Mouse (Mus musculus) kidney, embryonic 16.5 days (tissue): ENCODE results near the gene Endod1. TPM values are rescaled to one million over a fixed set of nuclear protein-coding genes. Genes with fewer than 3 reads are reported as not detected.
"Not testable (repeated sequence)": the region's sequence is repeated elsewhere in the genome, so short reads cannot be mapped to it uniquely, and the experiment has no call there.

Experiments used
- ATAC-seq: fragments of 200-750 bp; cut with Nextera tagmentation; 2 replicates; pipeline ENCODE4 v1.8.0; 2017; ENCODE audit warnings: moderate TSS enrichment; ENCODE audit not compliant: low FRiP score, low TSS enrichment
- H3K27ac ChIP-seq: fragments of 300-500 bp; sonication (generic); 2 replicates; pipeline ENCODE4 v1.5.1; 2014; ENCODE audit warnings: low read length
- H3K27me3 ChIP-seq: fragments of 300-500 bp; sonication (generic); 2 replicates; pipeline ENCODE4 v1.6.1; 2014; ENCODE audit warnings: low read length, control low read depth, mixed read lengths; ENCODE audit not compliant: insufficient read depth
- H3K36me3 ChIP-seq: fragments of 300-500 bp; sonication (generic); 2 replicates; pipeline ENCODE4 v1.6.1; 2014; ENCODE audit warnings: low read length, control low read depth, mixed read lengths; ENCODE audit not compliant: insufficient read depth
- H3K4me1 ChIP-seq: fragments of 300-500 bp; sonication (generic); 2 replicates; pipeline ENCODE4 v1.6.1; 2014; ENCODE audit warnings: low read length, control low read depth, mixed read lengths; ENCODE audit not compliant: insufficient read depth
- H3K4me2 ChIP-seq: fragments of 300-500 bp; sonication (generic); replicated peaks from 2 replicates; pipeline ENCODE4 v1.6.1; 2014; ENCODE audit warnings: low read depth, low read length
- H3K4me3 ChIP-seq: fragments of 300-500 bp; sonication (generic); 2 replicates; pipeline ENCODE4 v1.5.1; 2014; ENCODE audit warnings: mild to moderate bottlenecking, low read length
- H3K9ac ChIP-seq: fragments of 300-500 bp; sonication (generic); replicated peaks from 2 replicates; pipeline ENCODE4 v1.6.1; 2014; ENCODE audit warnings: low read length
- H3K9me3 ChIP-seq: fragments of 300-500 bp; sonication (generic); 2 replicates; pipeline ENCODE4 v1.6.1; 2016; ENCODE audit warnings: low read length, control low read depth
- WGBS: fragments of 180-500 bp; shearing (Covaris S2); extraction: QIAGEN DNeasy Blood & Tissue Kit; methylation state at CpG from one replicate; pipeline ENCODE4 v1.1.7; 2014; 5-methylcytosine and 5-hydroxymethylcytosine counted together
- polyA plus RNA-seq: library from polyadenylated mRNA; unstranded; fragments of >200 nt; fragmentation: Nextera tagmentation; extraction: Ambion mirVana; gene quantifications from 2 replicates; pipeline ENCODE4 v1.2.1, GENCODE M21; 2015

Endod1 gene
- polyA plus RNA-seq, 1 experiment from 2014 or later = 17.8 TPM

DNA sequence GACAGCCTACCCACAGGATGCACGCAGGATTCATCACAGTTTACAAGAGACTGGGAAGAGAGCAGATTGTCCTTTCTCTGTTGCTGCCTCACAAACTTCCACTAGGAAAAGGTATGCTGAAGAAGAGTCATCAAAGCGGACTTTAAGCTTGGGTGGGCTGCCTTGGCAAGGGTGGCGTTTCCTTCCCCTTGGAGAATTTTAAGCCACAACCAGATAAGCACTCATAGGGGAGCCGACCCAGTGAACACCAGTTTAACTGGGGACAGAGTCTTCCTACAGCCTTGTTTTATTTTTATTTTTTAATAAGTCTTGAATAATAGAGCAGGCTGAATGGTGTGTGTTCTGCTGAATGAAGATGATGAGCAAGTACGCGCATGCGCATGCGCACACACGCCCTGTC lies 16.6 kb downstream of the Endod1 start:
- Histone ChIP-seq H3K27ac (no peak overlapping the region), H3K4me1 (no peaks in the 10 kb centered on the region), H3K9ac (no peak overlapping the region), H3K27me3 (no peaks in the 10 kb centered on the region), H3K9me3 (no peaks in the 10 kb centered on the region), H3K36me3 (peaks cover 8% of the 10 kb centered on the region; the same call in 1 of the 2 replicates), H3K4me2 (no peak overlapping the region), H3K4me3 (no peak overlapping the region)
- ATAC-seq = no peak
- WGBS = 97% methylated on average over 9 of the region's 9 CpGs

DNA sequence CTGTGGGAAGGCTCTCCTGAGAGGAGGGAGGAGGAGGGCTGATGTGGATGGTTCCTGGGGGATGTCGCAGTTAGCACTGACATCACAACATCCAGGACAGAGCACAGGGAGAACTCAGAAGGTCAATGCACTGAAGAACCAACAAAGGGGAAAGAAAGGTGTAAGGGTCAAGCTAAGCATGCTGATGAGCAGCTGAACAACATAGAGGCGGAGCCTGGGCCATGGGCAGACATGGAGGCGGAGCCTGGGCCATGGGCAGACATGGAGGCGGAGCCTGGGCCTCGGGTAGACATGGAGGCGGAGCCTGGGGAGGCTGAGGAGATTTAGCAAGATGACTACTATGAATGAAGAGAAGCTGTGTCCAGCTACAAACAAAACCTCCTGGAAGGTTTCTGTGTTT lies 17.8 kb downstream of the Endod1 start:
- Histone ChIP-seq H3K36me3 (no peaks in the 10 kb centered on the region; the same call in 1 of the 2 replicates), H3K4me3 (no peak overlapping the region), H3K4me1 (no peaks in the 10 kb centered on the region), H3K27me3 (no peaks in the 10 kb centered on the region), H3K27ac (no peak overlapping the region), H3K9ac (no peak overlapping the region), H3K4me2 (no peak overlapping the region), H3K9me3 (no peaks in the 10 kb centered on the region)
- ATAC-seq = no peak
- 82% methylated on average over 6 of the region's 6 CpGs for WGBS

DNA sequence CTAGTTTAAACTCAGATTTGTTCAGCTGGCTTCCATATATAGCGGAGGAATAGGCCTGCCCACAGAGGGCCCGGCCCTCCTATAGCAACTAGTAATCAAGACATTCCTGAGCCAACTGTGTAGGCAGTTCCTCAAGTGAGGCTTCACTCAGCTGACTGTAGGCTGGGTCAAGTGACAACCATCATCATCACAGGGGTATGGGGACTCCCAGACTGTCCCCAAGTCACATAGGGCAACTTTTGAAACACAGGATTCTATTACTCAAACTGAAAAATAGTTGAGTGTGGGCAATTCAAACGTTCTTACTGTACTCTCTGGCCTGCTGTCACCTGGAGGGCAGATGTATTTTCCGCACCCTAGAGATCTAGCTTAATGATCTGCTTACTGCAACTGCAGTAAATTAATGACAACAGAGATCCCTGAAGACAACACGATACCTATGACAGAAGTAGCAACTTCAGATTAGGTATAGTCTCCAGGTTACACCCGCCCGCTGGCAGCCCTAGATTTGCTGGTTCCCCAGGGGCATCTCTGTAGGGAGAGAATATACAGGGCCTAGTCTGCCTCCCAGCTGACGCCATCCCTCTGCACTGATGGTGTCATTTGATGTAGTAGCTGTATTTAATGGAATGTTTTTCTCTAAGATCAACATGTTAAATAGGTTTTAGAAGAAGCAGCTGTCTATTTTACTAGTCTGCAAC lies 19.1 kb downstream of the Endod1 start:
- Histone ChIP-seq H3K27me3 (no peaks in the 10 kb centered on the region), H3K9ac (no peak overlapping the region), H3K36me3 (no peaks in the 10 kb centered on the region), H3K9me3 (no peaks in the 10 kb centered on the region), H3K4me3 (no peak overlapping the region), H3K4me2 (no peak overlapping the region), H3K4me1 (no peaks in the 10 kb centered on the region), H3K27ac (no peak overlapping the region)
- no peak for ATAC-seq
- WGBS = 80% methylated on average over 8 of the region's 8 CpGs

DNA sequence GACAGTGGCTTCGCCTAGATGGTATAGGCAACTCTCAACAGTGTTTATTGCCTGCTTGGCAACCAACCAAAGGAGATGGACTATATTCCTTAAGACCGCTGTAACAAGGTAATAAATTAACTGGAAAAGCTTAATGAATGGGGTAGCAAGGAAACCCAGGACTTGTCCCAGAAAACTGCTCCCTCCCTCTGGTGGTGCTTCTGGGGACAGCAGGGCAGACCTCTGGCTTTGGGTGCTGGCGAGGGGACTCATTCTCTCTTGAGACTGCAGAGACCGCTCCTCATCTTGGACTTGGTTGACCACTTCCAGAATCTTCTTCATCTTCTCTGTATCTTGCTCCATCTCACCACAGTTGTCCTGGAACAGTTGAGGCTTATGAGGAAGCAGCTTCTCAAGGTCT lies 24.3 kb downstream of the Endod1 start:
- Histone ChIP-seq H3K9ac (no peak overlapping the region), H3K27me3 (no peaks in the 10 kb centered on the region), H3K9me3 (no peaks in the 10 kb centered on the region), H3K4me2 (no peak overlapping the region), H3K27ac (no peak overlapping the region), H3K4me1 (no peaks in the 10 kb centered on the region), H3K36me3 (no peaks in the 10 kb centered on the region), H3K4me3 (no peak overlapping the region)
- WGBS = 75% methylated on average over 4 of the region's 4 CpGs
- ATAC-seq = peak; percentile 31; the same call in 1 of the 2 replicates

DNA sequence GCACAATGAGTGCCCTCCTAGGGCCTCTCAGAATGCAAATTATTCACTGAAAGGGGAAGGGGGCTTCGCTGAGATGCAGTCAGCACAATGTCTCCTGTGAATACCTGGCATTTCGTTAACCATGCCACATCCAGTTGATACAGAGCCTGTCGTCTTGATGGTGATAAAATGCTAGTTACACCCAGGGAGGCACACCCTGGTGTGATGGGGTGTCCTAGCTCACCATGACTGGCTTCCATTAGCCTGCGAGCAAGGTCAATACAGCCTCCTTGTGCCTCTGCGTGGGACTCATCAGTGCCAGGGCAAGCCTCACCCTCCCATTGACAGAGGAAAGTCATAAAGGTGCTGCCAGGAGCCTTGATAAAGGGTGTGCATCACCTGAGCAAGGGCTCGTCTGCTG lies 26.5 kb downstream of the Endod1 start:
- no peaks in the 10 kb centered on the region for H3K36me3 ChIP-seq

DNA sequence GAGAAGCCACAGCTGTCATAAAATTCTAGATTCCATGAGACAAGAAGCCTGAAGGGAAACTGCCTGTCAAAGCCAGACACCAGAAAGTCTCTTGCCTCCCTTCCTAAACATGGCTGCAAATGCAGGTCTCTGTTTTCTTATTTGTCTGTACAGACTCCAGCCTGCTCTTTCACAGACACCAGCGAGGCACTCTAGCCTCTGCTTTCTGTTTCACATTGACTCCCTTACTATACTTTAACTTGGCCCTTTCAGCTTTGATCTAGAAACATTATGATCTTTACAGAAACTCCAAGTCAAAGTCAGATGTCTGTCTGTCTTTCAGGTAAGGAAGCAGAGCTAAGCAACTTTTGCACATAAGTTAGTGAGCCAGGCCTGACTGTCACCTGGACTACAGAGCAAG lies 29.0 kb downstream of the Endod1 start:
- Histone ChIP-seq H3K9me3 (no peaks in the 10 kb centered on the region), H3K4me3 (no peak overlapping the region), H3K36me3 (no peaks in the 10 kb centered on the region), H3K4me1 (no peaks in the 10 kb centered on the region), H3K27ac (no peak overlapping the region), H3K9ac (no peak overlapping the region), H3K4me2 (no peak overlapping the region), H3K27me3 (no peaks in the 10 kb centered on the region)
- no peak for ATAC-seq
- 79% methylated on average over 1 of the region's 1 CpGs for WGBS

More for the DNA sequence above, 26.5 kb downstream of the Endod1 start:
- Histone ChIP-seq H3K27me3 (no peaks in the 10 kb centered on the region), H3K9me3 (no peaks in the 10 kb centered on the region), H3K4me3 (no peak overlapping the region), H3K4me1 (no peaks in the 10 kb centered on the region), H3K4me2 (no peak overlapping the region), H3K9ac (no peak overlapping the region), H3K27ac (no peak overlapping the region)
- 76% methylated on average over 6 of the region's 6 CpGs for WGBS
- no peak for ATAC-seq

DNA sequence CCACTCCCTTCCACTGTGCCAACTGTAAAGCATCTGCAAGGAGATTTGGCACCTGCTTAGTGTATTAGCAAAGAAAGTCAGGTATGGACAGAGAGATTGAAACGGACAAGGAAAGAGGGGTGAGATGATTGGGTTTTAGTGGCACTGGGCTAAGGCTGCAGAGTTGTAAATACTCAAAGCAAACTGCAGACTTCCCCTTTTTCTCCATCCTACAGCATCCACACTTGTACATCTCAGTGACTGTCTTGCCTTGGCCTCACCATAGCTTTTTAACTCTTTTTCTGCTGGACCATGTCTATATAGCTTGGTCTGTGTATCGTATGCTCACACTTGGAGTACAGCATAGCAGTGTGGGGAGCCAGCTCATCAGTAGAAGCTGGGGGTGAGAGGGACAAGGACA lies 30.5 kb downstream of the Endod1 start:
- no peak overlapping the region for H3K9ac ChIP-seq
- no peaks in the 10 kb centered on the region for H3K36me3 ChIP-seq
- no peaks in the 10 kb centered on the region for H3K27me3 ChIP-seq
- no peak overlapping the region for H3K27ac ChIP-seq
- no peak overlapping the region for H3K4me2 ChIP-seq
- no peak for ATAC-seq
- 74% methylated on average over 2 of the region's 2 CpGs for WGBS
- H3K9me3 ChIP-seq = no peaks in the 10 kb centered on the region
- H3K4me3 ChIP-seq = no peak overlapping the region
- no peaks in the 10 kb centered on the region for H3K4me1 ChIP-seq

DNA sequence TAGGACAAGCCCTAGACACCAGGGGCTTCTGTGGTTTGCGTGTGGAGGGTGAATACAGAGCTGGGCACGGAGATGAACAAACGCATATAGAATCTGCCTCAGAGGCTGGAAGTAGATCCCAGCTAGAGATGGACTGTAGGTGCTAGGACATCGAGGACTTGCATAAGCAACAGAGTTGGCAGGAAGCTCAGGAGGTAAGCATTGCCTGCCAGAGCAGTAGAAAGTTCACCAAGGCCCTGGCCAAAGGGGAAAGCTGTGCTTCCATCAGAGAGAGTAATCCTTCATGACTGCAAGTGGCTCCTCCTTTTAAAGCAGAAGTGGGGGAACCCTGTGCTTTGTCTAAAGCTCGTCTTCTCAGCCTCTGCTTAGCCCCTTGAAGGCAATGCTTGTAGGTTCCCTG lies 31.9 kb downstream of the Endod1 start:
- Histone ChIP-seq H3K36me3 (no peaks in the 10 kb centered on the region), H3K27me3 (no peaks in the 10 kb centered on the region), H3K4me1 (no peaks in the 10 kb centered on the region), H3K4me3 (no peak overlapping the region), H3K9me3 (no peaks in the 10 kb centered on the region), H3K4me2 (no peak overlapping the region), H3K9ac (no peak overlapping the region), H3K27ac (no peak overlapping the region)
- no peak for ATAC-seq
- WGBS = 88% methylated on average over 5 of the region's 5 CpGs

DNA sequence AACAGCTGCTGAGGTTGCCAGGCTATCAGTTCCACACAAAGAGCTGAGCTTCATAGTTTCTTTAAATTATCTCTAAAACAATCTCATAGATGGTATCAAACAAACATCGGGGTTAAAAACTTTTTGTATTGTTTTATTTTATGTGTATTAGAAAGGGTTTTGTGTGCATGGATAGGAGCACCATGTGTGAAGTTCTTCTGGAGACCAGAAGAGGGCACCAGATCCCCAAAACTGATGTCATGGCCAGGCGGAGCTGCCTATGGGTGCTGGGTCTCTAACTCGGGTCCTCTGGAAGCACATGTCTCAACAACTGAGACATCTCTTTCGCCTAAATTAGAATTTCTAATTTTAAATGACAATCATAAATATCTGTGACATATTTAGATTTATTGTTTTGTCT lies 32.9 kb downstream of the Endod1 start:
- Histone ChIP-seq H3K9ac (no peak overlapping the region), H3K4me2 (no peak overlapping the region), H3K27me3 (no peaks in the 10 kb centered on the region), H3K4me1 (no peaks in the 10 kb centered on the region), H3K27ac (no peak overlapping the region), H3K4me3 (no peak overlapping the region), H3K36me3 (no peaks in the 10 kb centered on the region), H3K9me3 (no peaks in the 10 kb centered on the region)
- ATAC-seq = no peak
- WGBS = 61% methylated on average over 4 of the region's 4 CpGs

DNA sequence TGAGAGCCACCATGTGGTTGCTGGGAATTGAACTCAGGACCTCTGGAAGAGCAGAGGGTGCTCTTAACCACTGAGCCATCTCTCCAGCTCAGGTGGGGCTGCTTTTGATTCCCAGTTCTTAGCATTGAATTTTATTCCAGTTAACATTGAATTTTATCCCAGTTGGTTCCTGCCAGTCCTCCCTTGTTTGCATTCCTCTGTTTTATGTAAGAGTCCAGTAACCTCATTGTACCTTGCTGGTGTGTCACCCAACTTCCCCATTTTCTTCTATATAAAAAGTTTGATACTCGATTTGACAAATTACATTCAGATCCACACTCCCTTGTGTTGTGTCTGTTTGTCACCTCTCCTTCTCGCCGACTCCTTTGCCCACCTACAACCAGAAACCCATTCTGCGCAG lies 35.4 kb downstream of the Endod1 start:
- not testable (repeated sequence) for H3K4me2 ChIP-seq, H3K4me1 ChIP-seq, H3K27me3 ChIP-seq, H3K9me3 ChIP-seq, H3K36me3 ChIP-seq, H3K9ac ChIP-seq, H3K4me3 ChIP-seq, H3K27ac ChIP-seq, ATAC-seq
- WGBS = 95% methylated on average over 4 of the region's 4 CpGs
